Mouse (Mus musculus): ENCODE measurements around the gene Wfikkn1. TPM values are rescaled to one million over a fixed set of nuclear protein-coding genes. Genes with fewer than 3 reads are reported as not detected.
A peak's percentile ranks its signal among the peaks of the same experiment; 100 is the strongest.

The Wfikkn1 gene
- under 1 TPM; 0.21 to 0.50 TPM for total RNA-seq (2021)
- long read RNA-seq, experiment 1, result 0 reads
- long read RNA-seq, experiment 2, result 0 reads

DNA sequence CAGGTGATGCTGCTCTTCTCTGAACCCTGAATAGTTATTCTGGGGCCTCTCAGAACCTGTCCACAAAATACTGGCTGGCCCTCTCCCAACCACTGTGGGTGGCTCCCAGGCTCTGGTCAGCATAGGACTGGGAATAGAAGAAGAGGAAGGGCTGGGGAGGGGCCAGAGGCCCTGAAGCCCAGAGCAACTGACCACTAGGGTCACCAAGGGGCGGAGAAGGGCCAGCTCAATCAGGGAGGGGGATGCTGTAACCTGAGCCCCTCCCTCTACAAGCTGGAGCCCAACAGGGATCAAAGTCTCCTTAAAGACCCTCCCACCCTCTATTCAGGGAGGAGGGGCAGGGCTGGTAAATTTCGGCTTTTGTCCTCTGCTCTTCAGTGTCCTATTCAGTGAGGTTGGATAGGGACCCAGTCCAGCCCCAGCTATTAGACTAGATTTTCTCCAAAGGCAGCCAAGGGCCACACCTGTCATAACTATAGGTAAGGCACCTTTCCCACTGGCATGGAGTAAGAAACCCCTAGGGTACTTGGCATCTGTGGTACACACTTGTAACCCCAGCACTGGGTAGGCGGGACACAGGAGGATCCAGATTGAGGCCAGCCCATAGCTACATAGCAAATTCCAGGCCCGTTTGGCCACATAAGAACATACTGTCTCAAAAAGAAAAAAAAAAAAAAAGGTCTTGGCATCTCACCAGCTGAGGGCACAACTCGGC, at the start of gene Wfikkn1:
Wfikkn1 (minus strand) TSS at position 663 of the 715 bp plus-strand sequence.
- no peak for DNase-seq

DNA sequence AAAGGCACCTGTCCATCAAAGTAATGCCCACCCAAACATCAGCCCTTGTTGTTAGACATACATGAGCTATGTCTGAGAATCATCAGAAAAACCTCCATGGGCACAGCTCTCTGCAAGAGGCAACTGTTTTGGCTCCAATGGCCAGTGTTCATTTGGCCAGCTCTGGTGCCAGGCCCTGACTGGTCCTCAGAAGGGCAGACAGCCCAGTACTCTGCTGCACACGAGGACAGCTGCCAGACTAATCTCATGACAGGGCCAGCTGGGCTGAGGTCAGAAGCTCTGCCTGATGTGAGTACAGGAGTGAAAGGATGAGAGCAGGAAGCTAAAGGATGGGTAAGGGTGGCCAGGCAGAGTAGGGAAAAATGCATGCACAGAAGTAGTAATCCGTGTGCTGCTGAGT, 44.7 kb upstream of the Wfikkn1 start:
- peak; percentile 72 to 82 for DNase-seq

DNA sequence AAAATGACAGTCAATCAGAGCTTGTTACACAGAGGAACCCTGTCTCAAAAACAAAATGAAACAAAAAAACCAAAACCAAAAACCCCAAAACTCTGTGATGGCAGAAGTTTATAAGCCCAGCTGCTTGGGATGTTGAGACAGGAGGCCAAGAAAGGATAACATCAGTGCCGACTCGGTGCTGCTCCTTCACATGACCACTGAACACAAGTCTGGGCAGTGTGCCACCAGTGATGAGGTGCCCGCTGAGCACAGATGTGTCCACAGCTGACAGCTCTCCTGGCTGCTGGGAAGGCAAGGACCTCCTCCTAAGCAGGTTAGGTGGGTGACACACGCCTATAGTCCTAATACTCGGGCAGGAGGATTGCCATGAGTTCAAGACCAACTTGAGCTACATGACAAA, 41.5 kb upstream of the Wfikkn1 start:
- peak in 1 of 2 experiments; percentile 27 for DNase-seq

DNA sequence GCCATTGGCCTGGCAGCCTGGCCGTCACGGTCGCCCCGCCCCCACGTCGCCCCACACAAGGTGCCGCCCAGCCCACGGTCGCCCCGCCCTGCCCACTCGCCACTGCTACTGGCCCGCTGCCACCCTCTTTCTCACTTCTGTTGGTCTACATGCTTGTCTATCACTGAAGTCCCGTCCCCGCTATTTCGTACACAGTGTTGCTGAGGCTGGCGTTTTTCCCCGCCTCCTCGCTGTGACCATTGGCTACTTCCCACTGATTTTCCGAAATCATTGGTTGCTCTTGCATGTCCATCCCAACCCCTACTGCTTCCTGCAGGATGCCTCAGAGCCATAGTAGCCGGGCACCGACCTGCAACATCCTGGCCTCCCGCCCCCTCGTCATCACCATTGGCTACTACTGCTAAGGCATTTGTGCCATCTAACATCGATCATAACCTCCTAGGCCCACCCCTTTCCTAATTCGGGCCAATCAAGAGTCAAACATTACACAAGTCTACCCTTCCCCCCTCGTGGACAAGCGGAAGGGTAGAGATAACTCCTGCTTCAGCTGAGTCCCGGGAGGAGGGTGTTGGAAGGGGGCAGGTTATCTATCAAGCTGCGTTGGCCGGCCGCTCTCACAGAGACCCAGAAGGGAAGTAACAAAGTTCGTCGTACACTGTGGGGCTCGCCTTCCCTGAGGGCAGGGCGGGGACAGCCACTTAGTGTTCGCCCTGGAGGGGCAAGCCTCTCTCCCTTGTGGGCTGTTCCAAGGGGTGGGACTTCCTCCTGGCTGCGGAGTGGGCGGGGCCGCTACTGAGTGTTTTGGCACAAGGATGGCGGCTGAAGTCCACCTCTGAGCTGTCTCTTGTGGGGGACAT, 39.4 kb upstream of the Wfikkn1 start:
- DNase-seq, result peak; percentile 100

DNA sequence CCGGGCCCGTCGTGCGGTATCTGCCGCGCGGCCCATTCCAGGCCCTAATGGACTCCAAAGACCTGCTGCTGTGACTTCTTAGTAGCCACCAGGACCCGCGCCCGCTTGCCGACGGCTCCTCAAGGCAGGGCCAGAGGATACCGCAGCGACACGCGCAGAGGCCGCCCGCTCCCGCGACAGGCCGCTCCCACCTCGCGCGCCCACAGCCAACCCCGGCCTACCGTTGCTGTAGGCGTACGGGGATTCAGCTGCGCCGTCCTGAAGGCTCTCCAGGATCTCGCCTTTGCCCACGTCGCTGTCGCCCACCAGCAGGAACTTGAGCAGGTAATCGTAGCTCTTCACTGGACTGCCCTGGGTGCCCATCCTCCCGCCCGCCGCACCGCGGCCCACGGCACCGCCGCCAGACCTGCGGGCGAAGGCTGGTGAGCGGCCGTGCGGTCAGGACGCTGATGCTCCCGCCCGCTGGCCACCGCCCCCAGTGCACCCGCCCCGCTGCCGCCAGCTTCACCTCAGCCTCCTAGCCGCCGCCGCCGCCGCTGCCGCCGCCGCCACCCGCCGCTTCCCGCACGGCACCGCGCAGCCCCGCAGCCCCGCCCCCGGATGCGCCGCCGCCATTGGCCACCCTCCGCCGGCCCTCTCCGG, 38.6 kb upstream of the Wfikkn1 start, which contains the start of gene Rab40c:
Rab40c (minus strand) TSS at position 584 of the 642 bp plus-strand sequence.
- no peak for DNase-seq

DNA sequence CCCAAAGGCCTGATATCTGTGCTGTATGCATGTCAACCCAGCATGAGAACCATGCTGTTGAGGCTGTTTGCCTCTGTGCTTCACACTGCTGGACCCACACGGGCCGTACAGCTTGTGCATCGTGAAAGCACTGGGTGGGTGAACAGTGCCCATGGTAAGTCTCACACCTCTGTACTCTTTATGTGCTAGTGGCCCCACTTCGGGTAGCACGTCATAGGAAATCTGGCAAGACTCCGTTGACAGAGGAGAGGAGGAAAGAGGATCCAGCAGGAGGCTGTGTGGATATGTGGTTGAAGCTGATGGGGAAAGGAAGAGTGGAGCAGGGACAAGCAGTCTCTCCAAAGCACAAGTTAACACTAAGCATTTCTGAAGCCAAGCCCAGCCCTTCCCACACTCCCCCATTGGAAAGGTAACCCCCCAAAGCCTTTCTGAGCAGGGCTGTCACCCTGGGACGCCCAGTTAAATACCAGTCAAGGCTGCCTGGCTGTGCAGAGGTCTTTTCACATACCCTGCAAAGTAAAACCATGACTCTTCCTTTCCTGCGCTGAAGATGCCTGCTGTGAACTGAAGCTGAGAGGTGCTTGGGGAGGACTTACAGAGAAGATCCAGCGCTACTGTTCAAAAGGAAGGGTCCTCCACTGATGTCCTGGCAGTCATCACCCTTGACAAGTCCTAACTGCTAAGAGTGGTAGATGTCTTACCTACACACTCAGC, 37.5 kb upstream of the Wfikkn1 start:
- no peak for DNase-seq

DNA sequence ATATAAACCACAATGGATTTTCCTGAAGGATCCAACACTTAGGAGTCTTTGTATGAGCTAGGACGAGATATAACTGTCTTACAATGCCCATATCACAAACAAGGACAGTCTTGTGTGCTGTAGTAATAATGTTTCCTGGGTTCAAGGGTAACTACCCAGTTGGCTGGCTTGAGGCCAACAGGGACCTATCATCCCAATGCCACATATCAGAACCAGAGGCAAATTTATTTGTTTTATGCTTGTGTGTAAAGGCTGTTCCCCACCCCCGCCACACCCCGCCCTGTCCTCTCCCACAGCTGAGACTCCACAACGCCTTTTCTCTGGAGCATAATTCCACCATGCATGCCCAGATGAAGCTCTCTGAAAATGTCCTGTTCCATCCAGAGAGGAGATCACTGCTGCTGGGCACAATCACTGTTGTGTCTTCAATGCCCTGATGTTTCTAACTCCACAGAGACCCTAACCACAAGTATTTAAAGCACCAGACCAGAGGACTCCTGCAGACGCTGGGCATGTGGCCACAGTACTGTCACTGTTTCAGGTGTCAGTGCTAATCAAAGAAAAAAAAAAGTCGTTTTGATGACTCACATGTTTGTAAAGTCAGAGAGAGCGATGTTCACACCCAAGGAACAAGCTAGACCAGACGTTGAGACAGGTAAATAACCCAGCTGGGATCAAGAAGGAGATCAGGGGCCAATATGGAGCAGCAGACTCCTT, 36.4 kb upstream of the Wfikkn1 start:
- no peak for DNase-seq

DNA sequence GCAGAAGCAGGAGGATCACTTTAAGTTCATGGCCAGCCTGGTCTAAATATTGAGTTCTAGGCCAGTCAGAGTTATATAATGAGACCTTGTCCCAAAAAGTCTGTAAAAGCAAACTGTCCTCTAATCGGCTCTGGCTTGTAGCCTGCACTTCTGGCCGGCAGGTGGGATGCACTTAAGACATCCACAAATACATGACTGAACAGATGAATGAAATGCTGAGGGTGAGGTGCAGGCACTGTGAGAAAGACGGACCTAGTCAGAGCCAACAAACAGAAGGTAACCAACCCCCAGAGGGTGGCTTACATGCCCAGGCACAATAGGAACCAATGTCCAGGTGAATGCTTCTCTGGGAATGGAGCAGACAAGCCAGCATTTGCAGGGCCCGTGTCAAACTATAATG, 33.6 kb upstream of the Wfikkn1 start:
- peak in 1 of 2 experiments; percentile 26 for DNase-seq

DNA sequence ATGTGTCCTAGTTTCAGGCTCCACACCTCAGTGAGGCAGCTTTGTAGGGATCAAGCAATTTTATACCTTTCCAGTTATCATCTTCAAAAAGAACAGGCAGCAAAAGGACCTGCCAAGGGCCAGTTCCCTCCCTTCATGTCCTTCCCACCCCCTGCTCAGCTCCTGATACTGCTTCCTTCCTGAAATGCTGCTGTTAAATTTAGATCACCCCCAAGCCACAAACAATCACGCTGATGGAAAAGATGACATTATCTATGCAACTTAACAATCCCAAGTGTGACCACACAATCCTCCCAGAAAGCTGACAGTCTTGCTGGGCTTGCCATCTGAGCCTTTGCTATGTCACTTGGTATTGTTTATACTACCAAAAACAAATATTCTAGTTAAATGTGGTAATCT, 33.2 kb upstream of the Wfikkn1 start:
- peak; percentile 51 to 63 for DNase-seq

DNA sequence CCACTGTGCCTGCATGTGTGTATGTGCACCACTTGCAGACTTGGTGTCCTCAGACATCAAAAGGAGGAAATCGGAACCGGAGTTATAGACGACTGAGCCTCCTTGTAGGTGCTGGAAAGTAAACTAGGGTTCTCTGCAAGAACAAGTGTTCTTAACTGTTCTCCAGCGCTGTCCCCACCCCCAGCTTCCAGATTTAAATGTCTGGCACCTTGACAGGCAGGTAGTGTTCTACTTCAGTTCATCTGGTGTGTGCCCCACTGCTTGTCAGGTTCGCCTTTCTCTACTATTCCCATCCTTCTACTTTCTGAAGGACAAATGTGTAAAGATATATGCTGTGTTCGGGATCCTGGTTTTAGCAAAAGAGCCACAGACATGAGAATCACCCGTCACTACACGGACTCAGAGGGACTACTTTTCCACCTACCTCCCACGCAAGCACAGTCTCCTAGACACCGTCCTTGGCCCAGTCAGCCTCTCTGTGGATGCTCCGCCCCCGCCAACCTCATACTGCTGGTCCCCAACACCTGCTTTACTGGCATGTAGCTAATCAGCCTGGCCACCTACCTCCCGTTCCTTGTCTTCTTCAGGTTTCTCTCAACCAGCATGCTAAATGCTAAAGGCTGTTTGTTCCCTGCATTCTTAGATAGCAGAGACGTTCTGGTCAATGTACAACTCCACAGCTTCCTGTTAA, 32.7 kb upstream of the Wfikkn1 start:
- DNase-seq, result peak; percentile 20

DNA sequence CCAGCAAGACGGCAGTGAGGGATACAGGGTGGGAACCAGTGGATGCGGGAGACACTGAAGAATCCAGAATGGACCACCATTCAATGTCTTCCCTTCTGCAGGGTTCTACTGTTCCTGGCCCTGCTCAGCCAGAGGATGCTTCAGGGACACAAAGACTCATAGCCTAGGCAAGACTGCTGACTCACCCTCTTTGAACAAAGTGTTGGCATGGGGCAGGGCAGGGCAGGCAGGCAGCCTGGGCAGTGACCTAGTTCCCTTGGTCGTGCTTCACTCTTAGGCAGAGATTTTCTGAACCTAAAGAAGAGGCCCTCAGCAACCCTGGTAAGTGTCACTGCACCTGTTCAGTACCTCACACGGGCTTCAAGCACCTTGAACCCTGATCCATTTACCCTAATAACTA, 31.2 kb upstream of the Wfikkn1 start:
- DNase-seq, result peak; percentile 63 to 75

DNA sequence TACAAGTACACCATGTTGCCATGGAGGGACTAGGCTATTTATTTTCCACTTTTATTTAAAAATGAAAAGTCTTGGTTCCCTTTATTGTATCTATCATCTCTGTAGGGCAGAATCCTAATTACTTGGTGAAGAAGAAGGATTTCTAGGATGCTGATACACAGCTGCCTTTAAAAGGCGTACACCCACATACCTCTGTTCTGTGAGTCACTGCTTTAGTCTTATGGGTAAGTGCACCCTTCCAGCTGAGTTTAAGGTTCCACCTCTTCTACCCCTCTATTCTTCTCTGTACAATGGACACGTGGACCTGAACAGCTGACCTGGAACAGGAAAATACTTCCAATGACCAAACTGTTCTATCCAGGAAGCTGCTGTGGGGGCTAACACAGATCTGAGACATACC, 27.0 kb upstream of the Wfikkn1 start:
- no peak for DNase-seq

DNA sequence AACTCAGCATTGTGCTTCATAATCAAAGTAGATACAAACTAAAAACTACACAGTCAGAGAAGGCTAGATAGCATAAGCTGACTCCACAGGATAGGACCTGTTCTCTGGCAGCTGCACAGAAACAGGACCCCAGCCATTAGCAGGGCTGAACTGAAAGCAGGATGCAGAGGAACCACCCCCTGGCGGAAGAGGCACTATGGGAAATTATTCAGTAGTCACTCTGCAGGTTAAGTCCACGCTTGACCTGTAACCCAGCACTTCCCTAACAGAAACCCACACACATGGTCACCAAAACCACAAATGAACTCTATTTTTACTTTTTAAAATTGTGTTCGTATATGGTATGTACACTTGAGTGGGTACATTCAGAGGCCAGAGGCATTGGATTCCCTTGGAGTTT, 22.4 kb upstream of the Wfikkn1 start:
- no peak for DNase-seq

DNA sequence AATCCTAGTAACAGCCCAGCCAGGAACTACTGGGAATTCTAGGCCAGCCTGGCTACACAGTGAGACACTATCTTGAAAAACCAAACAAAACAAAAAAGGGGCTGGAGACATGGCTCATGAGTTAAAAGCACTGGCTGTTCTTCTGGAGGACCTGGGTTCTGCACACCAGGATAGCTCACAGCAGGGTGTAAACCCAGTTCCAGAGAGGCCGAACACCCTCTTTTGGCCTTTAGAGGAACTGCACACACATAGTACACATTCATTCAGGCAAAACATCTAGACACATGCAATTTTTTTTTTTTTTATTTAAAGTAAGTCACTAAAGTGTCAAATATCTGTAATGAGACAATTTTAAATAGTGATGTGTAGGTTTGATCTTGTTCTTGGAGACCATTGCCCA, 19.5 kb upstream of the Wfikkn1 start:
- no peak for DNase-seq

DNA sequence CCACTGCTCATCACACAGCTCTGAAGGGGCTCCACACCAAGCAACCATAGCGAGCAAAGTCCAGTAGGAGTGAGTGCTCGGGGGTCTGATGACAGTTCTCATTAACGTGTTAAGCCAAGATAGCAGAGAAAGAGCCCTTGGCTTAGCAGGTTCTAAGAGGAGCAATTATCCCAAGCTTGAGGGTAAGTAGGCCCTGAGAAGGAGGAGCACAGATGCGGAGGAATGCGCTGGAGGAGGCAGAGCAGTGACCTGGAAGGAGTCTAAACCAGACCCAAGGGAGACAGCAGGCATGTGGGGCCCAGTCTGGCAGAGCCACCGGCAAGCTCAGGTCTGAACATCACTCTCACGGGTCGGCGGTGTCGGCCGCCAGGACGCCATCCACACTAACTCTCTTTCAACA, 15.2 kb upstream of the Wfikkn1 start:
- no peak for DNase-seq

DNA sequence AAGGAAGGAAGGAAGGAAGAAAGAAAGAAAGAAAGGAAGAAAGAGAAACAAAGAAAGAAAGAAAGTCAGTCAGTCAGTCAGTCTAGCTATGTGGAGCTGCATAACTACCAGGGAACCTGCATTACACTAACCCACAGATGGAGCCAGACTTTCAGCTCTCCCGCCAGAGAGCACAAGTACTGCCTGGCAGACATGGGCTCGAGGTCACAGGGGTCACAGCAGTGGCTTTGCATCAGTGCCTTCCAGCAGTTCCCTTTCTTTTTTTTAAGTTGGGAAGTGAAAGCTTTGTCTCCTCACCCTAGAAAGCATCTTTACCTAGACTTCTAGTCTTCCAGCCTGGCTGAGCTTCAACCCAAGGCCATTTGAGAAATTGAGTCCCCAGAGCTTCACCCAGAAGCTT, 14.8 kb upstream of the Wfikkn1 start:
- DNase-seq, result peak in 1 of 2 experiments; percentile 49

DNA sequence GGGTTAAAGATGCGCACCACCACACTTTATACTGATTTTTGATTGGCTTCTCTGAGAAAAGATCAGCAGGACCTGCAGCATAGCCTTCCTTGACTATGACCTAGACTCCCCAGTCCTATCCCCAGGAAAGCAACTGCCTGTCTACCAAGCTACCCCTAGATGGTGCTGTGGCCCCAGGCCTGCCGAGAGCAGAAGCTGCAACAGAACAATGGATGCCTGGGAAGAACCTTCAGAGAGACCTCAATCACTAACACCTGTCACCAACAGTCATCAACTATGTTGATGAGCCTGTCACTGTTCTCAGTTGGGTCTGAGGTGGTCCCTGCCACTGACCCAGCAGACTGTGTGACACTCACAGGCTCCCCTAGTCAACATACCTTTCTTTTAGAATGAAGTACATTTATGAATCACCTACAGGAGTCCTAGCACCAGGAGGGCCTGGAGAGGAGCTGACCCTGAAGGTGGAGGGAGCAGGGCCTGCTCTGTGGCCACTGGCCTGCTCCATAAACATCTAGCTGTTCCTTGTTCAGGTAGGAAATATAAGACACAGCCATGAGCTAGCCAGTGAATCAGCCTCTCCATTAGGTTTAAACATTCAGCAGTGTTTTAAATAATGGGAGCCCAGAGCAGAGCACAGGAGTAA, 13.4 kb upstream of the Wfikkn1 start:
- peak; percentile 71 for DNase-seq

DNA sequence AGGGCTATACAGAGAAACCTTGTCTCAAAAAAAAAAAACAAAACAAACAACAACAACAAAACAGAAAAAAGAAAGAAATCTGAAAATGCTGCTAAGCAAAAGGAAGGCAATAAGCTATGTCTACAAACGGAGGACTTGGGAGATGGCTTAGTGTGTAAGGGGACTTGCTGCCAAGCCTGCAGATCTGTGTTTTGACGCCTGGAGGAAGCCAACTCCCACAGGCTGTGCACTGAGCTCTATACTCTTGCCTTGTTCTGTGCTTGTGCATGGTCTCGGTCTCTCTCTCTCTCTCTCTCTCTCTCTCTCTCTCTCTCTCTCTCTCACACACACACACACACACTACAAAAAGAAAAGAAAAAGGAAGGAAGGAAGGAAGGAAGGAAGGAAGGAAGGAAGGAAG, 8.2 kb upstream of the Wfikkn1 start:
- no peak for DNase-seq

DNA sequence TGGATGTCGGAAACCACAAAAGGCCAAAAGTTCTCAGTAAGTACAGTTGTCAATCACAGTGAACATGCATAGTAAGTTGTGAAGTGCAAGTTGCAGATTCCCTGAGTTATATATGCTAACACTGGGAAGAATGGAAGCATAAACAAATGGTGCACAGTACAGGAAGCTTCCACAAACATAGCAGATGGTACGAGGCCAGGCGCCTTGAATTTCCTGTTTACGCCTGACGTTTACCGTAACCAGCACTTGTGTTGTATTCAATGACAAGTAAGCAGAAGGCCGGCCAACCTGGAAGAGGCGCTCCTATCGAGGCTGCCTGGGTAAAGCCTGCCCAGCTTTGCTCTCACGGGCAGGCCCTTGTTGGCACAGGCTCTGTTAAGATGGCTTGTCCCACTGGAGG, 6.8 kb upstream of the Wfikkn1 start:
- DNase-seq, result no peak

DNA sequence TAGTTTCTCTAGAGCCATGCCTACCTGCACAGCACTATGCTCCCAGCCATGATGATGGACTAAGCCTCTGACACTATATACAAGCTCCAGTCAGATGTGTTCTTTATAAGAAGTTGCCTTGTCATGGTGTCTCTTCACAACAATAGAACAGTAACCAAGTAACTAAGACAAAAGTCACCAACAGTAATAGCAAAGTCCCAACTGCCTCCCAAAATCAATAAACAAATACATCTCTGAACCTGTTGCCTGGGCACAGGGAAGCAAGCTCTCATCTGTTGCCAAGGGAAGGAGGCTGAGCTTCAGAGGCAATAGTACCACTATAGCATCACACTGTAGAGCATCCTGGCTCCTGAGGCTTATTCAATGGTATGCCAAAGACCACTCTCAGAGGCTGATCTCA, 6.1 kb upstream of the Wfikkn1 start:
- no peak for DNase-seq

All from heart, adult 18-20 months (tissue).